Mouse (Mus musculus): Measurements from ENCODE around the gene F830045P16Rik. TPM values are rescaled to one million over a fixed set of nuclear protein-coding genes. Genes with fewer than 3 reads are reported as not detected.
A peak's percentile ranks its signal among the peaks of the same experiment; 100 is the strongest.

The F830045P16Rik gene
- total and polyA plus RNA-seq, 3 experiments, result not detected

GRCm38 (mm10) chr2:129411651-129412050 is 124.8 kb downstream of the F830045P16Rik start:
- Histone ChIP-seq H3K9me3 (replicated peaks; ENCODE audit: low read length) (no peaks in the 10 kb centered on the region), H3K27me3 (replicated peaks) (no peaks in the 10 kb centered on the region), H3K36me3 (replicated peaks in 1 of 2; ENCODE audit: control insufficient read depth in 1 of 2, insufficient read depth in 1 of 2, low read length in 1 of 2) (no peaks in the 10 kb centered on the region), H3K4me3 (replicated peaks in 1 of 3; ENCODE audit: low read depth in 2 of 3, low read length in 2 of 3, poor library complexity in 1 of 3) (no peak overlapping the region), H3K4me1 (ENCODE audit: control insufficient read depth in 1 of 2, insufficient read depth in 2 of 2) (peaks cover 7 to 47% of the 10 kb centered on the region in 2 experiments; a peak in 3 of 4 replicates), H3K27ac (ENCODE audit: insufficient read depth, low read depth) (no peak overlapping the region), H3K79me2 (replicated peaks; ENCODE audit: control insufficient read depth, extremely low read depth, insufficient read depth, poor library complexity, severe bottlenecking) (no peaks in the 10 kb centered on the region), H3K9ac (ENCODE audit: insufficient read depth, low read depth) (no peak overlapping the region), H3K4me2 (ENCODE audit: insufficient read depth, low read depth, poor library complexity, severe bottlenecking) (no peak overlapping the region)
- in situ Hi-C loops (cut with MboI; ENCODE audit: low pct_ligation_motif_present, low pct_unique_long_range_greater_than_20kb, low sequenced_read_pairs), result loop anchor here (10.0 kb wide), 1 partner anchor 127 kb away; no protein-coding TSS in a partner anchor
- DNase-seq (ENCODE audit: extremely low read depth), result no peak
- no peak for TF ChIP-seq SMC3 (IDR thresholded peaks at IDR 0.05; ENCODE audit: low read depth, low read length)
- dilution Hi-C loops (cut with MboI; ENCODE audit: extremely low pct_ligation_motif_present, extremely low pct_unique_long_range_greater_than_20kb, low sequenced_read_pairs), result no loop called here

GRCm38 (mm10) chr2:129410344-129410743 is 126.1 kb downstream of the F830045P16Rik start:
- H3K27ac ChIP-seq (ENCODE audit: insufficient read depth, low read depth), result no peak overlapping the region

DNA sequence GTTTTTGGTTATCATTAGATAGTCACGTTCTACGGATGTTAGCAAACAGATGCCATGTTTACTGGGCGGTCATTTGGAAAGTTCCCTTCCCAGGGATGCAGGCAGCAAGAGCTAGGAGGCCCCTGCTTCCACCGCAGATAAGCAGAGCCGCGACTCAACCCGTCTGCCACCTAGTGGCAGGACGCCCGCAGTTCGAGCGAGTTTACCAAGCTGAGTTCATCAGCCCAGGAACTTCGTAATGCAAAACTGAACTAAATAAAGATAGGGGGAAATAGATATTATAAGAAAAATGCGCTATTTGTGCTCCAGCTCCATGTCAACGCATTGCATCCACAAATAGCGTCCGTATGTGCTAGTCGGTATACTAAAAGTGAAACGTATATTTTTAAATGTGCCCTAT is 127.9 kb downstream of the F830045P16Rik start:
- no peaks in the 10 kb centered on the region for H3K36me3 ChIP-seq (replicated peaks in 1 of 2; ENCODE audit: control insufficient read depth in 1 of 2, insufficient read depth in 1 of 2, low read length in 1 of 2)
- no peak overlapping the region for H3K9ac ChIP-seq (ENCODE audit: insufficient read depth, low read depth)
- H3K79me2 ChIP-seq (replicated peaks; ENCODE audit: control insufficient read depth, extremely low read depth, insufficient read depth, poor library complexity, severe bottlenecking), result no peaks in the 10 kb centered on the region
- H3K4me3 ChIP-seq (replicated peaks in 1 of 3; ENCODE audit: low read depth in 2 of 3, low read length in 2 of 3, poor library complexity in 1 of 3), result no peak overlapping the region
- TF ChIP-seq HCFC1 (IDR thresholded peaks at IDR 0.05; ENCODE audit: low read depth, low read length) (no peak), E2F4 (IDR thresholded peaks at IDR 0.05; ENCODE audit: insufficient replicate concordance, low read depth, low read length) (no peak), RAD21 (IDR thresholded peaks at IDR 0.05; ENCODE audit: low read depth, low read length) (peak; percentile 75), ZMIZ1 (IDR thresholded peaks at IDR 0.05; ENCODE audit: low read depth, low read length) (no peak), CTCF (conservative IDR thresholded peaks at IDR 0.05 in 1 of 2, IDR thresholded peaks at IDR 0.05 in 1 of 2; ENCODE audit: low read depth in 2 of 2, low read length in 2 of 2) (peak; percentile 23 to 80; a peak in 3 of 4 replicates), RCOR1 (conservative IDR thresholded peaks at IDR 0.05; ENCODE audit: low read depth, low read length) (no peak), GABPA (IDR thresholded peaks at IDR 0.05; ENCODE audit: insufficient replicate concordance, low read depth, low read length) (no peak), MXI1 (IDR thresholded peaks at IDR 0.05; ENCODE audit: low read depth, low read length) (no peak), SMC3 (IDR thresholded peaks at IDR 0.05; ENCODE audit: low read depth, low read length) (peak; percentile 85), ZKSCAN1 (IDR thresholded peaks at IDR 0.05; ENCODE audit: borderline replicate concordance, low read depth, low read length) (no peak), EP300 (IDR thresholded peaks at IDR 0.05; ENCODE audit: low read length) (no peak), POLR2A (IDR thresholded peaks at IDR 0.05; ENCODE audit: low read depth, low read length) (no peak), KAT2A (IDR thresholded peaks at IDR 0.05; ENCODE audit: insufficient replicate concordance, low read length) (no peak), MAZ (IDR thresholded peaks at IDR 0.05; ENCODE audit: low read depth, low read length) (no peak), TCF12 (IDR thresholded peaks at IDR 0.05; ENCODE audit: low read depth, low read length) (no peak), IRF4 (IDR thresholded peaks at IDR 0.05; ENCODE audit: low read depth, low read length) (no peak), NELFE (IDR thresholded peaks at IDR 0.05; ENCODE audit: low read depth, low read length) (no peak), CHD1 (IDR thresholded peaks at IDR 0.05; ENCODE audit: low read depth, low read length) (no peak), USF2 (conservative IDR thresholded peaks at IDR 0.05; ENCODE audit: low read depth, low read length) (no peak), ELF1 (IDR thresholded peaks at IDR 0.05; ENCODE audit: low read depth, low read length) (no peak), ZC3H11A (IDR thresholded peaks at IDR 0.05; ENCODE audit: low read depth, low read length) (no peak)
- DNase-seq (ENCODE audit: extremely low read depth), result peak; percentile 59
- no peaks in the 10 kb centered on the region for H3K9me3 ChIP-seq (replicated peaks; ENCODE audit: low read length)
- H3K4me2 ChIP-seq (ENCODE audit: insufficient read depth, low read depth, poor library complexity, severe bottlenecking), result peak overlapping the region; percentile 26; the same call in 1 of the 2 replicates
- dilution Hi-C loops (cut with MboI; ENCODE audit: extremely low pct_ligation_motif_present, extremely low pct_unique_long_range_greater_than_20kb, low sequenced_read_pairs) (no loop called here), in situ Hi-C loops (cut with MboI; ENCODE audit: low pct_ligation_motif_present, low pct_unique_long_range_greater_than_20kb, low sequenced_read_pairs) (loop anchor here (5.0 kb wide), 1 partner anchor 106 kb away; no protein-coding TSS in a partner anchor)
- H3K27me3 ChIP-seq (replicated peaks), result no peaks in the 10 kb centered on the region
- peaks cover 2 to 33% of the 10 kb centered on the region in 2 experiments; a peak in 3 of 4 replicates for H3K4me1 ChIP-seq (ENCODE audit: control insufficient read depth in 1 of 2, insufficient read depth in 2 of 2)
- no peak overlapping the region for H3K27ac ChIP-seq (ENCODE audit: insufficient read depth, low read depth)

More at GRCm38 (mm10) chr2:129410344-129410743, 126.1 kb downstream of the F830045P16Rik start:
- Histone ChIP-seq H3K4me1 (ENCODE audit: control insufficient read depth in 1 of 2, insufficient read depth in 2 of 2) (peaks cover 7 to 47% of the 10 kb centered on the region in 2 experiments; a peak in 3 of 4 replicates), H3K4me3 (replicated peaks in 1 of 3; ENCODE audit: low read depth in 2 of 3, low read length in 2 of 3, poor library complexity in 1 of 3) (no peak overlapping the region), H3K9me3 (replicated peaks; ENCODE audit: low read length) (no peaks in the 10 kb centered on the region), H3K36me3 (replicated peaks in 1 of 2; ENCODE audit: control insufficient read depth in 1 of 2, insufficient read depth in 1 of 2, low read length in 1 of 2) (no peaks in the 10 kb centered on the region), H3K27me3 (replicated peaks) (no peaks in the 10 kb centered on the region), H3K79me2 (replicated peaks; ENCODE audit: control insufficient read depth, extremely low read depth, insufficient read depth, poor library complexity, severe bottlenecking) (no peaks in the 10 kb centered on the region), H3K9ac (ENCODE audit: insufficient read depth, low read depth) (no peak overlapping the region), H3K4me2 (ENCODE audit: insufficient read depth, low read depth, poor library complexity, severe bottlenecking) (no peak overlapping the region)
- dilution Hi-C loops (cut with MboI; ENCODE audit: extremely low pct_ligation_motif_present, extremely low pct_unique_long_range_greater_than_20kb, low sequenced_read_pairs) (no loop called here), in situ Hi-C loops (cut with MboI; ENCODE audit: low pct_ligation_motif_present, low pct_unique_long_range_greater_than_20kb, low sequenced_read_pairs) (loop anchor here (10.0 kb wide), 1 partner anchor 126 kb away; no protein-coding TSS in a partner anchor)
- TF ChIP-seq ZC3H11A (IDR thresholded peaks at IDR 0.05; ENCODE audit: low read depth, low read length) (no peak), ZKSCAN1 (IDR thresholded peaks at IDR 0.05; ENCODE audit: borderline replicate concordance, low read depth, low read length) (no peak), JUN (IDR thresholded peaks at IDR 0.05; ENCODE audit: insufficient read depth, low read depth, low read length) (no peak), RCOR1 (conservative IDR thresholded peaks at IDR 0.05; ENCODE audit: low read depth, low read length) (no peak), TBP (conservative IDR thresholded peaks at IDR 0.05; ENCODE audit: low read depth, low read length) (no peak), MAFK (IDR thresholded peaks at IDR 0.05; ENCODE audit: insufficient replicate concordance, low read length) (no peak), HCFC1 (IDR thresholded peaks at IDR 0.05; ENCODE audit: low read depth, low read length) (no peak), ELF1 (IDR thresholded peaks at IDR 0.05; ENCODE audit: low read depth, low read length) (no peak), PAX5 (IDR thresholded peaks at IDR 0.05; ENCODE audit: low read length) (no peak), MAZ (IDR thresholded peaks at IDR 0.05; ENCODE audit: low read depth, low read length) (no peak)
- no peak for DNase-seq (ENCODE audit: extremely low read depth)
